Mouse (Mus musculus): ENCODE results near the gene Astn2. TPM values are rescaled to one million over a fixed set of nuclear protein-coding genes. Genes with fewer than 3 reads are reported as not detected.
A peak's percentile ranks its signal among the peaks of the same experiment; 100 is the strongest.

The Astn2 gene
- total and polyA plus RNA-seq, 3 experiments, result 0.50 to 0.90 (median 0.78) TPM

GRCm38 (mm10) chr4:66403708-66404200 is 657 bp downstream of the Astn2 start:
- under 1% methylated on average over 51 of the region's 51 CpGs for WGBS
- TF ChIP-seq POLR2A (IDR thresholded peaks at IDR 0.05; ENCODE audit: insufficient read depth, low read depth, low read length), result no peak
- TF ChIP-seq CTCF (IDR thresholded peaks at IDR 0.05), result no peak
- no peak for TF ChIP-seq EP300 (IDR thresholded peaks at IDR 0.05; ENCODE audit: insufficient read depth, low read depth, low read length)

DNA sequence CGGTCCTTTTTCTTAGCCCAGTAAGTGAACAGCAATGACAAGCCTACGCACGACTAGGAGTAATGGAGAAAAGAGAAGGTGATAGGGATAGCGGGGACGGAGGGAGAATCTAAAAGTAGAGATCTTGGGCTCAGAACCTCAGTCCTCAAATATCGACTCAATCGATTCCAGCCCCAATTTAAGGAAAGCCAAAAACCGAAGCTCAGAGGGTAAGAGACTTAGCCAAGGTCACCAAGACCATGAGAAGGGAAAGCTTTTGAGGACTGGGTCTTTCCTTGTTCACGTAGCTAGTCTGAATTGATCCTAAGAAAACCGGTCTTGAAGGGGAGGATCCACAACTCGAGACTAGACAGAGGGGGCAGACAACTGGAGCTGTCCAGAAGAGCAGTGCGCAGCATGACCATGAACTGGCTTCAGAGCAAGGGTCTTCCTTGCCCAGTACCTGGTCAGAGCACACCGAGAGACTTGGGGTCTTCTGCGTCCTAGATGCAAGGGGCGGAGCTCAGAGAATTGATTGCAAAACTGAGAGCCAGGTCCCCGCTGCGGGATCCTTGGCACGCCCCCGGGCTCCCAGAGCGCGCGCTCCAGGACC is 1.2 kb downstream of the Astn2 start:
- intact Hi-C loops (cut with DNase I), result no loop called here
- peak overlapping the region; percentile 49 for H3K4me3 ChIP-seq
- H3K36me3 ChIP-seq (ENCODE audit: control insufficient read depth, insufficient read depth, low read length), result no peaks in the 10 kb centered on the region
- no peaks in the 10 kb centered on the region; the same call in none of the 2 replicates for H3K27me3 ChIP-seq (ENCODE audit: control insufficient read depth, insufficient read depth, low read length)
- no peak for TF ChIP-seq EP300 (IDR thresholded peaks at IDR 0.05; ENCODE audit: insufficient read depth, low read depth, low read length)
- no peak for TF ChIP-seq CTCF (IDR thresholded peaks at IDR 0.05)
- no peak for TF ChIP-seq POLR2A (IDR thresholded peaks at IDR 0.05; ENCODE audit: insufficient read depth, low read depth, low read length)
- H3K9ac ChIP-seq (ENCODE audit: low read depth, low read length), result no peak overlapping the region
- no peaks in the 10 kb centered on the region for H3K4me1 ChIP-seq (ENCODE audit: control insufficient read depth, insufficient read depth, low read length)
- no peak overlapping the region for H3K27ac ChIP-seq
- no peaks in the 10 kb centered on the region for H3K79me2 ChIP-seq (replicated peaks; ENCODE audit: control insufficient read depth, insufficient read depth, low read length)
- no peak for DNase-seq
- WGBS, result under 1% methylated on average over 22 of the region's 22 CpGs

More at GRCm38 (mm10) chr4:66403708-66404200, 657 bp downstream of the Astn2 start:
- Histone ChIP-seq H3K27me3 (ENCODE audit: control insufficient read depth, insufficient read depth, low read length) (no peaks in the 10 kb centered on the region; the same call in 1 of the 2 replicates), H3K9ac (ENCODE audit: low read depth, low read length) (peak overlapping the region; percentile 48), H3K79me2 (replicated peaks; ENCODE audit: control insufficient read depth, insufficient read depth, low read length) (no peaks in the 10 kb centered on the region), H3K36me3 (ENCODE audit: control insufficient read depth, insufficient read depth, low read length) (no peaks in the 10 kb centered on the region), H3K4me3 (peak overlapping the region; percentile 49), H3K27ac (no peak overlapping the region), H3K4me1 (ENCODE audit: control insufficient read depth, insufficient read depth, low read length) (no peaks in the 10 kb centered on the region)
- DNase-seq, result peak; percentile 30 to 38
- intact Hi-C loops (cut with DNase I), result no loop called here

DNA sequence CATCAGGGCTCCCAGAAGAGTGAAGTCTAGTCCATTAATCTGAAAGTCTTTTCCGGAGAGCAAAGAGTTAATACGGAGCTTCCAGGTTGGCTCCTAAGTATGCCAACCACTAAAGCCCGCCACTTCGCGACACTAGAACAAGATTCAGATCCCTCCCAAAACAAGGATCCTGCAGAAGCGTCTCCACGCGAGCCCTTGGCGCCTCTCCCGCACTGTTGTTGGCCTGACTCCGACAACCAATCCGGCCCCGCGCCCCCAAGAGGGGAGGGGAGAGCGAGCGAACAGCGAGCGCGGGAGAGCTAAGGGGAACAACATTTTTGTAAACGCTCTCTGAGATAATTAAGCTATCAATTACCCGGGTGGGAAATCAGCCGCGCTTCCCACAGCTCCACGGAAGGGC is 1.8 kb downstream of the Astn2 start:
- no peak overlapping the region for H3K9ac ChIP-seq (ENCODE audit: low read depth, low read length)
- WGBS, result under 1% methylated on average over 24 of the region's 24 CpGs
- H3K36me3 ChIP-seq (ENCODE audit: control insufficient read depth, insufficient read depth, low read length), result no peaks in the 10 kb centered on the region
- no peak overlapping the region for H3K27ac ChIP-seq
- DNase-seq, result peak; percentile 6 to 36
- H3K4me1 ChIP-seq (ENCODE audit: control insufficient read depth, insufficient read depth, low read length), result no peaks in the 10 kb centered on the region
- peak overlapping the region; percentile 49; the same call in 1 of the 2 replicates for H3K4me3 ChIP-seq
- H3K79me2 ChIP-seq (replicated peaks; ENCODE audit: control insufficient read depth, insufficient read depth, low read length), result no peaks in the 10 kb centered on the region
- no peak for TF ChIP-seq CTCF (IDR thresholded peaks at IDR 0.05)
- no peak for TF ChIP-seq EP300 (IDR thresholded peaks at IDR 0.05; ENCODE audit: insufficient read depth, low read depth, low read length)
- no peak for TF ChIP-seq POLR2A (IDR thresholded peaks at IDR 0.05; ENCODE audit: insufficient read depth, low read depth, low read length)
- intact Hi-C loops (cut with DNase I), result no loop called here
- H3K27me3 ChIP-seq (ENCODE audit: control insufficient read depth, insufficient read depth, low read length), result no peaks in the 10 kb centered on the region; the same call in none of the 2 replicates

DNA sequence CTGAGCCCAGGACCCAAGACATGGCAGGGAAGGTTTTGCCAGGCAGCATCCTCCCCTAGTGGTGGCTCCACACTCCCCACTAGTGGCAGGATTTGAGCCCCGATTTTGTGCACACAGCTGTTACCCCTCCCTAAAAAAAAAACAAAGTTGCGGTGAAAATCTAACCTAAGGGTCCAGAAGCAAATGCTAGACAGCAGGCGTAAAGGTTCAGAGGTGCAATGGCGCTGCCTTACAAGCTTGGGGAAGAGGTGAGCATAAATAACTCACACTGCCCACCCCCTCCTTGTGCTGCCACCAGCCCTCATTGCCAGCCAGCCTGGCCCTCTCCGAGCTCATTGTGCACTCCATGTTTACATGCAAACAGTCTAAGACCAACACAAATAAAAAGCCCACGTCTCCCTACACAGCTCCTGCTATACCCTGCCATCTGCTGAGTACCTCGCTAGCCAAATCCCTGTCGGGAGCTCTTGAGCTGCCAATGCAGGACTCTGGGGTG is 3.2 kb downstream of the Astn2 start:
- no peaks in the 10 kb centered on the region for H3K79me2 ChIP-seq (replicated peaks; ENCODE audit: control insufficient read depth, insufficient read depth, low read length)
- no peaks in the 10 kb centered on the region for H3K4me1 ChIP-seq (ENCODE audit: control insufficient read depth, insufficient read depth, low read length)
- no peak overlapping the region for H3K9ac ChIP-seq (ENCODE audit: low read depth, low read length)
- H3K4me3 ChIP-seq, result no peak overlapping the region
- WGBS, result 34% methylated on average over 8 of the region's 8 CpGs
- no peak for DNase-seq
- no peak overlapping the region for H3K27ac ChIP-seq
- no peaks in the 10 kb centered on the region; the same call in none of the 2 replicates for H3K27me3 ChIP-seq (ENCODE audit: control insufficient read depth, insufficient read depth, low read length)
- intact Hi-C loops (cut with DNase I), result no loop called here
- no peaks in the 10 kb centered on the region for H3K36me3 ChIP-seq (ENCODE audit: control insufficient read depth, insufficient read depth, low read length)
- TF ChIP-seq POLR2A (IDR thresholded peaks at IDR 0.05; ENCODE audit: insufficient read depth, low read depth, low read length), result no peak
- peak; percentile 43 for TF ChIP-seq CTCF (IDR thresholded peaks at IDR 0.05)

DNA sequence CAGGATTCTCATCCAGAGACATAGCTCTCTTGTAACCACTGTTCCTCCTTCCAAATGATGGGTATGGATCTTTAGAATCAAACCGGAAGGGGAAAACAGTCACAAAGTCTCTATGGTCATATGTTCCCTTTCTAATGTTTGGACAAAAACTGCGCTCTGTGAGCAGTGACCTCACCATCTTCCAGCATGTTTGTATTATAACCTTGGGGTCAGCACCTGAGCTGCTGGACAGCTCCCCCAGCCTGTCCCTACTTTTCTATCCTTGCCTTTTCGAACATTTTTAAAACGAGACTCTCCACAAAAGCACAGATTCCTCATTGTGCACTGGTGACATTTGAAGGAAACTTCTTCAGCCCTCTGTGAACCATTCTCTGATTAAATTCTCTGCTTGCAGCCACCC is 5.3 kb downstream of the Astn2 start:
- Histone ChIP-seq H3K9ac (ENCODE audit: low read depth, low read length) (no peak overlapping the region), H3K79me2 (replicated peaks; ENCODE audit: control insufficient read depth, insufficient read depth, low read length) (no peaks in the 10 kb centered on the region), H3K4me1 (ENCODE audit: control insufficient read depth, insufficient read depth, low read length) (no peaks in the 10 kb centered on the region), H3K36me3 (ENCODE audit: control insufficient read depth, insufficient read depth, low read length) (no peaks in the 10 kb centered on the region), H3K27me3 (ENCODE audit: control insufficient read depth, insufficient read depth, low read length) (no peaks in the 10 kb centered on the region; the same call in none of the 2 replicates), H3K27ac (no peak overlapping the region), H3K4me3 (no peak overlapping the region)
- no peak for TF ChIP-seq POLR2A (IDR thresholded peaks at IDR 0.05; ENCODE audit: insufficient read depth, low read depth, low read length)
- TF ChIP-seq CTCF (IDR thresholded peaks at IDR 0.05), result no peak
- no peak for TF ChIP-seq EP300 (IDR thresholded peaks at IDR 0.05; ENCODE audit: insufficient read depth, low read depth, low read length)
- intact Hi-C loops (cut with DNase I), result no loop called here
- DNase-seq, result peak in 1 of 2 experiments; percentile 24
- 50% methylated on average over 4 of the region's 4 CpGs for WGBS

DNA sequence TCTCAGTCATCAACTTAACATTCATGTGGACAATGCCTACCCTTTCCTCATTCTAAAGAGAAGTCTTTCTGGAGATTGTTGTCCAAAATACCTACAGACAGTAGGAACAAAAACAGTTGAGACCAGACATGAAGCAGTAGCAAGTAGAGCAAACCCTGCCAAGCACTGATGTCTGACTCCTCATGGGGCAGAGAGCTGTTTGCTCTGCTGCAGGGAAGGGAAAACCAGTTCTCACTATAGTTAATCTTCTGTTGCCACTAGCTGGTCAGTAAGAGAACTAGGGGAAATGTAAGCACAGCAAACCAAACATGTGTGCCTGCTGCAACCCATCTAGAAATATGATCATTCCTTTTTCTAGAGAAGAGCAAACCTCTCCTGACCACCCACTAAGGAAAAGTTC is 7.2 kb downstream of the Astn2 start:
- Histone ChIP-seq H3K9ac (ENCODE audit: low read depth, low read length) (no peak overlapping the region), H3K79me2 (replicated peaks; ENCODE audit: control insufficient read depth, insufficient read depth, low read length) (no peaks in the 10 kb centered on the region), H3K27me3 (ENCODE audit: control insufficient read depth, insufficient read depth, low read length) (no peaks in the 10 kb centered on the region; the same call in none of the 2 replicates)

More for the DNA sequence above, 7.2 kb downstream of the Astn2 start:
- Histone ChIP-seq H3K4me3 (no peak overlapping the region), H3K4me1 (ENCODE audit: control insufficient read depth, insufficient read depth, low read length) (no peaks in the 10 kb centered on the region), H3K36me3 (ENCODE audit: control insufficient read depth, insufficient read depth, low read length) (no peaks in the 10 kb centered on the region), H3K27ac (no peak overlapping the region)
- TF ChIP-seq POLR2A (IDR thresholded peaks at IDR 0.05; ENCODE audit: insufficient read depth, low read depth, low read length) (no peak), EP300 (IDR thresholded peaks at IDR 0.05; ENCODE audit: insufficient read depth, low read depth, low read length) (no peak), CTCF (IDR thresholded peaks at IDR 0.05) (no peak)
- DNase-seq, result no peak
- intact Hi-C loops (cut with DNase I), result no loop called here

All from heart, adult 2 months (tissue).